Mouse (Mus musculus): ENCODE measurements around the gene Jpt1. TPM values are rescaled to one million over a fixed set of nuclear protein-coding genes. Genes with fewer than 3 reads are reported as not detected.
A peak's percentile ranks its signal among the peaks of the same experiment; 100 is the strongest.
"Not testable (repeated sequence)": the region's sequence is repeated elsewhere in the genome, so short reads cannot be mapped to it uniquely, and the experiment has no call there.

The Jpt1 gene
- 100 to 1,000 TPM; 188 to 227 TPM for total RNA-seq (2021)
- long read RNA-seq, experiment 1, partial matches to known transcripts = 2 of 7 reads
- long read RNA-seq, experiment 1, other reads (novel, unspliced or antisense) = 4 of 7 reads
- long read RNA-seq, experiment 2, partial matches to known transcripts = 2 of 23 reads
- long read RNA-seq, experiment 2, other reads (novel, unspliced or antisense) = 17 of 23 reads

DNA sequence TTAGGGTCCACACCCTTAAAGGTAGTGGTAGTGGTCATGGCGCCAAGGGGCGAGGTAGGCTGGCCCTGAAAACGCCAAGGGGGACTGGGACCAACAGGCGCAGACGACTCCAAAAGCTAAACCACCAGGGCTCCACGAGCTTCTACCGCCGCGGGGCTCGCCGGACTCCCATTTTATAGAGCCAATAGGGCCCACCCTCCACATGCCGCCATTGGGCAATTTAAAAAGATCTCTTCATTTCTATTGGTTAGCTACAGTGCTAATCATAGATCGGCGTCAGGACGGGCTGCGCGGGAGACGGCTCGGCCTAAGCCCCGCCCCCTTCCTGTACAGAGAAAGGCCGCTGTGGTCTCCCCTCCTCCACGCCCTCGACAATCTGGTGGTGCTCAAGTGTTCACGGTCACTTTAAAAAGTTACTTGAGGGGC is at the start of gene Jpt1:
TSS of gene Jpt1 (minus strand) at position 150 of the 426 bp plus-strand sequence.
- peak; percentile 99 for DNase-seq (ENCODE audit: low spot score in 2 of 2)

- no peak for DNase-seq (ENCODE audit: low spot score in 2 of 2)
Measured at GRCm38 (mm10) chr11:115563406-115563805, 49.2 kb upstream of the Jpt1 start.

- DNase-seq (ENCODE audit: low spot score in 2 of 2) = no peak
Measured at GRCm38 (mm10) chr11:115555717-115556116, 41.5 kb upstream of the Jpt1 start.

GRCm38 (mm10) chr11:115552783-115553182 is 38.6 kb upstream of the Jpt1 start:
- DNase-seq (ENCODE audit: low spot score in 2 of 2) = no peak

DNA sequence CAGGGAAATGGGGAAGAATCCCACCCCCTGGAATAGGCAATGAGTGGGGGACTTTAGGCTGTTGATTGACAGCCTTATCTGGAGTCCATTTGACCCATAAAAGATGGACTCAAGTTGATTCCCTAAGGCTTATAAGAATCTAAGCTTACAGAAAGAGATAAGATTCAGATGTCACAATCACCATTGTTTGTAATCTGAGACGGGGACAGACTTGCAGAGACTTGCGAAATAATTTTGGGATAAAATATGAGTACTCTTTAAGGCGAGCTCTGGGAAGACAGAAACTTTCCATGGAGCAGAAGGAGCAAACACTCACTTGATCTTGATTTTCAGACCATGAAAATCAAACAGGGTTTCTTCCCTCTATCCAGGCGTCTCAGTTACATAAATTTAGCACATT is 29.4 kb upstream of the Jpt1 start:
- DNase-seq (ENCODE audit: low spot score in 2 of 2) = no peak

DNA sequence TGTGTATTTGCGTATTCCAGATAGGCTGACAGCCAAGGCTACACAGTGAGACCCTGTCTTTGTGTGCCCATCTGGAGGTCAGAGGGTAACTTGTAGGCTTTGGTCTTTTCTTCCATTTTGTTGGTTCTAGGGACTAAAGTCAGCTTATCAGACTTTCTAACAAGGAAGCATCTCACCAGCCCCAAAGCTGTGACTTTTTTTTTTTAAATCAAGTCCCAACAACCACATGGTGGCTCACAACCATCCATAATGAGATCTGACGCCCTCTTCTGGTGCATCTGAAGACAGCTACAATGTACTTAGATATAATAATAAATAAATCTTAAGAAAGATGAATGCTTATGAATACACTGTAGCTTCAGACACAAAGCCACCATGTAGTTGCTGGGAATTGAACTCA is 23.9 kb upstream of the Jpt1 start:
- DNase-seq (ENCODE audit: low spot score in 2 of 2) = no peak

- peak in 1 of 2 experiments; percentile 55 for DNase-seq (ENCODE audit: low spot score in 2 of 2)
Measured at GRCm38 (mm10) chr11:115536856-115537568, 22.8 kb upstream of the Jpt1 start.

DNA sequence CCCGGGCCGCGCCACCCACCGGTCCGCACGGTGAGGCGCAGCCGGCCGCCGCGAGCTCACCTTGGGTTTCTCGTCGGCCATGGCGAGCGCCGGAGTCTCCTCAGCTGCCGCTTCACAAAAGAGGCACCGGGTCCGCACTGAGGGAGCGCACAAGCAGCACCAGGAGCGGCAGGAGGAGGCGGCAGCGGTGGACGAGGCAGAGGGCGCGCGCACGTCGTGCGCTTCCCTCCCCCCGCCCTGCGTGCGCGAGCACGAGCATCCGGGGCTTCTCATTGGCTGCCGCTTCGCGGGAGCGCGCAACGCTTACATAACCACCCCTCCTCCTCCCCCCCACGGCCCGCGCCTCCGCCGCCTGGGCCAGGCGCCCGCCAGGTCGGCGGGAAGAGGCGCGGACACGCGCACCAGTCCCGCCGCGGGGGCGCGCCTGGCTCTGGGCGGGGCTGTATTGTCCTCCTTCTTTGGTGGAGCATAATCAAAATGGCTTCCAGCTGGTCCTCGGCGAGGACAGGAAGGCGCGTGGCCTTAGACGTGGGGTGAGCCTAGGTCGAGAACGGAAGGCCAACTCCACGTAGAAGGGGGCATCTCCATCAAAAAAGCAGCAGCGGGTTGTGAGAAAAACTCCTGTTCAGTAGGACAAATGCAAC is 22.0 kb upstream of the Jpt1 start, which contains the start of gene Sumo2:
TSS of gene Sumo2 (minus strand) at position 239 of the 644 bp plus-strand sequence.
- peak; percentile 98 to 99 for DNase-seq (ENCODE audit: low spot score in 2 of 2)

GRCm38 (mm10) chr11:115535401-115536037 is 21.3 kb upstream of the Jpt1 start:
- peak; percentile 51 to 71 for DNase-seq (ENCODE audit: low spot score in 2 of 2)

DNA sequence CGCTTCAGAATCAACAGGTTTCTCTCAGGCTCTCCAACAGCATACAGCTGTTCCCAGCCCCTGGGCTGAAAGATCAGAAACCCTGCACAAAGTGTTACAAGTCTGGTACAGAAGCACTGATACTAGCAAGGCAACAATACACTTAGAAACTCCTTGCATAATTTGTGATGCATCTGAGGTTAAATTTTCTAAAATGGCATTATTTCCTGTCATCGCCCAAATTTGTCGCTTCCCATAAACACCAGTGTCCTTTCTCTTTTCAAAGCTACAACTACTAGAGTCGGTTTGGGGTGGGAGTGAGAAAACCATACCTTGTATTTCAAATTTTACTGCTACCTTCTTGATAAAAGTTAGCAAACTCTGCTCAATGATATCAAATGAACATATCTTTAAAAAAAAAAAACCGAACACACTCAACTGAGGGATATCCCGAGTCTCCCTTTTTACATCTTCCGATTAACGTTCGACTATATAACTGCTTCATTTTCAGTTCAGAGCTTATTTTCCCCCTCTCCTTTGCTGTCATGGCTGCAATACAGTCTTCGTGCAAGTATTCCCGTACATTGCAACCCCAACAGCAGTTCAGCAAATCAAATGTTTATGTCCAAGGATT is 20.7 kb upstream of the Jpt1 start:
- DNase-seq (ENCODE audit: low spot score in 2 of 2) = no peak

GRCm38 (mm10) chr11:115526446-115526845 is 12.3 kb upstream of the Jpt1 start:
- not testable (repeated sequence) for DNase-seq (ENCODE audit: low spot score in 2 of 2)

DNA sequence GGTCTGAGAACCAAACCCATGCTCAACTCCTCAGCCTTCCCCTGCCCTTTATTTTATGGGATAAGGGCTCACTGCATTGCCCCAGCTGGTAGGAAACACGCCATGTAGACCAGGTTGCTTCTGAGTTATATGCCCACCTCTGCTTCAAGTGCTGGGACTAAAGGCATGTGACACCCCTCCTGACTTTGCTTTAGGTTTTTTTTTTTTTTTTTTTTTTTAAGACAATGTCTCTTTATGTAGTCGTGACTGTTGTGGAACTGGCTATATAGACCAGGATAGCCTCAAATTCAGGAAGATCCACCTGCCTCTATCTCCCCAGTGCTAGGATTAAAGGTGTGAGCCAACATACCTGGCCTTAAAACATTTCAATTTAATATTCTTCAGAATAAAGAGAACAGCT is 8.5 kb upstream of the Jpt1 start:
- no peak for DNase-seq (ENCODE audit: low spot score in 2 of 2)

- DNase-seq (ENCODE audit: low spot score in 2 of 2) = no peak
Measured at GRCm38 (mm10) chr11:115522238-115522637, 8.1 kb upstream of the Jpt1 start.

- no peak for DNase-seq (ENCODE audit: low spot score in 2 of 2)
Measured at GRCm38 (mm10) chr11:115521080-115521479, 6.9 kb upstream of the Jpt1 start.

GRCm38 (mm10) chr11:115520218-115520617 is 6.0 kb upstream of the Jpt1 start:
- DNase-seq (ENCODE audit: low spot score in 2 of 2) = no peak

- no peak for DNase-seq (ENCODE audit: low spot score in 2 of 2)
Measured at GRCm38 (mm10) chr11:115519581-115519980, 5.4 kb upstream of the Jpt1 start.

DNA sequence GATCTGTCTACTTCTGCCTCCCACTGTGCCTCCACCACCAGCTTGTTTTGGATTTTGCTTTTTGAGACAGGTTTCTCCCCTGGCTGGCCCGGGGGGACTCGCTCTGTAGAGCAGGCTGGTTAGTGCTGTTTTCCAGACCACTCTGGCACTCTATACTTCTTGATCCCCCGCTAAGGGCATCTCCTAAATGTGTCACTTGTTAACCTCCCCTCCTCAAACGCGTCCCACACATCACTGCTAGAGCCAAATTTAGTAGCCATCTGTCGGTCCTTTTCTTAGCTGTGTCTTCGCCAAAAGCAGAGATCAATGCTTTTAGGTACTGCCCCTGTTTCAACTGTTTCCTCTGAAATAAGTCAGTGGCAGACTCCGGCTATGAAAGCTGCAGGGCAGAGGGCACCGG is 4.5 kb upstream of the Jpt1 start:
- no peak for DNase-seq (ENCODE audit: low spot score in 2 of 2)

- no peak for DNase-seq (ENCODE audit: low spot score in 2 of 2)
Measured at GRCm38 (mm10) chr11:115516942-115517341, 2.8 kb upstream of the Jpt1 start.

DNA sequence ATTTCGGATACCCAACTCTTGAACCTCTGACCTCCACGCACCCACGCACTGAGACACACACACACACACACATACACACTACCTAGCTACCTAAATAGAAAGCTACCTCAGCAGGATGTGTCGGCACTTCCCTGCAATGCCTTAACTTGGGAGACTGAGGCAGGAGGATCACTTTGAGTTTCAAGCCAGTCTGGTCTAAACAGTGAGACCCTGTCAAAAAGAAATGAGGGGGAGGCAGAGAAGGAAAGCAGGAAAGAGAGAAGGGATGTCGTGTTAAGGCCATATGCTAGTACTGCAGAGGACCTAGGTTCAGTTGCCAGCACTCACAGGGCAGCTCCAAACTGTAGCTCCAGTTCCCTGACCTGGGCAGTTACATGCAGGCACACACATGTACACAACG is 834 bp upstream of the Jpt1 start:
- no peak for DNase-seq (ENCODE audit: low spot score in 2 of 2)

- no peak for DNase-seq (ENCODE audit: low spot score in 2 of 2)
Measured at GRCm38 (mm10) chr11:115513271-115514237, 633 bp downstream of the Jpt1 start.

Measured in layer of hippocampus, postnatal 14 days (tissue).